Mouse (Mus musculus): Measurements from ENCODE around the gene Tac1. TPM values are rescaled to one million over a fixed set of nuclear protein-coding genes. Genes with fewer than 3 reads are reported as not detected.
"Not testable (repeated sequence)": the region's sequence is repeated elsewhere in the genome, so short reads cannot be mapped to it uniquely, and the experiment has no call there.

Tac1 gene
- polyA plus RNA-seq, 1 experiment from 2014 or later: not detected

- no peaks in the 10 kb centered on the region for H3K36me3 ChIP-seq (ENCODE audit: control insufficient read depth, insufficient read depth, low read length)
- no peaks in the 10 kb centered on the region for H3K27me3 ChIP-seq (ENCODE audit: control insufficient read depth, insufficient read depth, low read depth, low read length)
- H3K4me3 ChIP-seq (ENCODE audit: low read length): no peak overlapping the region
- no peak overlapping the region for H3K4me2 ChIP-seq (ENCODE audit: low read depth, low read length)
- H3K27ac ChIP-seq (ENCODE audit: low read length): no peak overlapping the region
- no peaks in the 10 kb centered on the region for H3K9me3 ChIP-seq (ENCODE audit: control insufficient read depth, low read length)
- H3K9ac ChIP-seq (ENCODE audit: low read length): no peak overlapping the region
- WGBS: 64% methylated on average over 5 of the region's 5 CpGs
- no peaks in the 10 kb centered on the region for H3K4me1 ChIP-seq (replicated peaks; ENCODE audit: control insufficient read depth, insufficient read depth, low read length)
- no peak for ATAC-seq (ENCODE audit: low read depth)
Measured at GRCm38 (mm10) chr6:7598416-7598815, 43.7 kb downstream of the Tac1 start.

- WGBS: 41% methylated on average over 2 of the region's 2 CpGs
- no peak overlapping the region for H3K4me3 ChIP-seq (ENCODE audit: low read length)
- H3K4me2 ChIP-seq (ENCODE audit: low read depth, low read length): no peak overlapping the region
- no peaks in the 10 kb centered on the region for H3K27me3 ChIP-seq (ENCODE audit: control insufficient read depth, insufficient read depth, low read depth, low read length)
- no peaks in the 10 kb centered on the region for H3K36me3 ChIP-seq (ENCODE audit: control insufficient read depth, insufficient read depth, low read length)
- ATAC-seq (ENCODE audit: low read depth): no peak
- H3K27ac ChIP-seq (ENCODE audit: low read length): no peak overlapping the region
- no peaks in the 10 kb centered on the region for H3K4me1 ChIP-seq (replicated peaks; ENCODE audit: control insufficient read depth, insufficient read depth, low read length)
- no peaks in the 10 kb centered on the region for H3K9me3 ChIP-seq (ENCODE audit: control insufficient read depth, low read length)
- H3K9ac ChIP-seq (ENCODE audit: low read length): no peak overlapping the region
Measured at GRCm38 (mm10) chr6:7600228-7600627, 45.5 kb downstream of the Tac1 start.

- H3K4me1 ChIP-seq (replicated peaks; ENCODE audit: control insufficient read depth, insufficient read depth, low read length): no peaks in the 10 kb centered on the region
- H3K9ac ChIP-seq (ENCODE audit: low read length): no peak overlapping the region
- no peak overlapping the region for H3K4me2 ChIP-seq (ENCODE audit: low read depth, low read length)
- no peak for ATAC-seq (ENCODE audit: low read depth)
- H3K27ac ChIP-seq (ENCODE audit: low read length): no peak overlapping the region
- H3K27me3 ChIP-seq (ENCODE audit: control insufficient read depth, insufficient read depth, low read depth, low read length): no peaks in the 10 kb centered on the region
- H3K36me3 ChIP-seq (ENCODE audit: control insufficient read depth, insufficient read depth, low read length): no peaks in the 10 kb centered on the region
- WGBS: 74% methylated on average over 4 of the region's 4 CpGs
- H3K4me3 ChIP-seq (ENCODE audit: low read length): no peak overlapping the region
- H3K9me3 ChIP-seq (ENCODE audit: control insufficient read depth, low read length): no peaks in the 10 kb centered on the region
Measured at GRCm38 (mm10) chr6:7601353-7602094, 46.8 kb downstream of the Tac1 start.

- not testable (repeated sequence) for H3K9me3 ChIP-seq (ENCODE audit: control insufficient read depth, low read length)
Measured at GRCm38 (mm10) chr6:7613676-7614075, 59.0 kb downstream of the Tac1 start.

More at GRCm38 (mm10) chr6:7613676-7614075, 59.0 kb downstream of the Tac1 start:
- H3K4me3 ChIP-seq (ENCODE audit: low read length); H3K36me3 ChIP-seq (ENCODE audit: control insufficient read depth, insufficient read depth, low read length); ATAC-seq (ENCODE audit: low read depth); H3K27ac ChIP-seq (ENCODE audit: low read length); H3K4me1 ChIP-seq (replicated peaks; ENCODE audit: control insufficient read depth, insufficient read depth, low read length); H3K4me2 ChIP-seq (ENCODE audit: low read depth, low read length); H3K9ac ChIP-seq (ENCODE audit: low read length); H3K27me3 ChIP-seq (ENCODE audit: control insufficient read depth, insufficient read depth, low read depth, low read length): not testable (repeated sequence)
- 85% methylated on average over 18 of the region's 19 CpGs for WGBS

Other genes with a start within 250 kb of the Tac1 start
- 43.6 and 46.7 TPM in 2 replicates for gene Asns, start 138.4 kb downstream of the Tac1 start, polyA plus RNA-seq (2015; fragmentation: Nextera tagmentation; extraction: Ambion mirVana)